Mouse (Mus musculus) neural tube, embryonic 10.5 days (tissue): ENCODE measurements around the gene Tmem8b.

ENCODE experiments used
- DNase-seq: peaks from one replicate; pipeline ENCODE4 v3.0.0-alpha.2; 2017; ENCODE audit warnings: low spot score; ENCODE audit errors: extremely low spot score

Tmem8b gene

DNA sequence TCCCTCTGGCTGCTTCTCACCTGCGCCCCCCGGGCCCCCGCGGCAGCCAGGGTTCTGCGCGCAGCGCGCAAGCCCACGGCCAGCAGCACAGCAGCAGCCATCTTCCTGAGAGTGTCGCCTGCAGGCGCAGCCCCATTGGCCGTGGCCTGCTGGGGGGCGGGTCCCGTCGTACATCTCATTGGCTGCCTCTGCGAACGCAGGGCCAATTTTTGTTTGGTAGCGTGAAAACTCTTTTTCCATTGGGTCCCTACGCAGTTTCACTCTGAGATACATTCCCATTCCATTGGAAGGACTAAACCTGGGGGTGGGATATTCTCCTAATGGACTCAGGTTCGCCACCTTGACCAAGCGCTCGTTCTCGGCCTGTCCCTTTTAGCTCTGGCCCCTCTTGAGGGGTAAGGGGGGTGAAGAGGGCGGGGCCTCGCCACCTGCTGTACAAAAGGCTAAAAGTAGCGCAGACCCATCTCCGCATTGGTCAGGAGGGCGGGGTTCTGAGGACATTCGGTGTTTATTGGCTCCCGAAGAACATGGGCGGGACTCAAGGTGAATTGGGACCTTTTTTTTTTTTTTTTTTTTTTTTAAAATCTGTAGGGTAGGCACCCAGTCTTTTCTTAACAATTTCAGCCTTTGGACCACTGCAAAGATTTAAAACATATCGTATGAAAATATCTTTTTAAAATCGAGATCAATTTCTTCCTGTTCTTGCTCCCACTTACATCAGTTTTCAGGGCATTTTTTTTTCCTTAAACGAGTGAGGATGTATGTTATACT lies 12.2 kb upstream of the Tmem8b start, which contains the start of gene Hint2:
Gene Hint2, minus strand, starts transcription at position 128 of the 771 bp plus-strand sequence.
- peak; percentile 93 for DNase-seq

DNA sequence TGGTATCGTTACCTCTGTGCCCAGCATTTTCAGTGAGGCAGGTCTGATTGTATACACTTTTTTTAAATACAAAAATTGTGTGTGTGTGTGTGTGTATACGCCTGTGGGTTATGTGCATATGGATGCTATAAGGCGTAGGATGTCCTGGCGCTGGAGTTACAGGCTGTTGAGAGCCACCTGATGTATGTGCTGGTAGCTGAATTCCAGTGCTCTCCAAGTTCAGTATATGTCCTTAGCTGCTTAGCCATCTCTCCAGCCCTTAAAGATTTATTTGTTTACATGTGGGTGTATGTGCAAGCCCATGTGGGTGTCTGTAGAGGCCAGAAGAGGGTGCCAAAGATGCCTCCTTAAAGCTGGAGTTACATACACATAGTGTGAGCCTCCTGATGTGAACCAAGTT lies 11.6 kb upstream of the Tmem8b start:
- no peak for DNase-seq

DNA sequence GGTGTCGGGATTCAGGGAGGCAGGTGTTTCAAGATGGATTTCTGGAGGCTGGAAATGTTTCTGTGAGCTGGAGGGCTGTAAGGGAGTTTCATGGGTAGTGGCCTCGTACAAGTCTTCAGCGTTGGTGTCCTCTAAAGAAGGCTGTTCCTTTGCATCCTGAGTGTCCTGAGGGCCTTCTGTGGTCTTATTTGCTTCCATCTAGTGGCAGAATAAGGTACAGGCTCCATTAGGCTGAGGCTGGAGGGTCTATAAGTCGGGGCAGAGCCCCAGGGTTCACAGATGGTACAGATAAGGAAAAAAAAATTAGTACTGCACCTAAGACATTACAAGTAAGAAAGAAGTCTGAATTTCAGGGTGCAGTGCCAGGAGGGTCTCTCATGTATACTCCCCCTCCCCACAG lies 2.4 kb upstream of the Tmem8b start:
- no peak for DNase-seq

DNA sequence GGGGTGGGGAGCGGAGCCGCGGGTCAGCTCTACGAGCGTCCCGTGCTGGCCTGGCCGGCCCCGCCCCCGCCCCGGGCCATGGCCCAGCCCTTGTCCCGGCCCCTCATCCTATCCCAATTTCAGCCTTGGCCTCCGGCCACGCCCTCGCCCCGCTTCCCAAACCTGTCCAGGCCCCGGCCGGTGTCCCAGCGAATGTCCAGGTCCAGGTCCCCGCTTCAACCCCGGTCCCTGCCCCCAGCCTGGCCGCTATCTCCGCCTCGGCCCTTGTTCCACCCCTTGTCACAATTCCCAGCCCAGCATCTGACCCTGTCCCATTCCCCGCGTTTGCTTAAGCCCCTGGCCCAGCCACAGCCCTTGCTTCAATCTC lies 640 bp downstream of the Tmem8b start:
- DNase-seq, result peak; percentile 89

DNA sequence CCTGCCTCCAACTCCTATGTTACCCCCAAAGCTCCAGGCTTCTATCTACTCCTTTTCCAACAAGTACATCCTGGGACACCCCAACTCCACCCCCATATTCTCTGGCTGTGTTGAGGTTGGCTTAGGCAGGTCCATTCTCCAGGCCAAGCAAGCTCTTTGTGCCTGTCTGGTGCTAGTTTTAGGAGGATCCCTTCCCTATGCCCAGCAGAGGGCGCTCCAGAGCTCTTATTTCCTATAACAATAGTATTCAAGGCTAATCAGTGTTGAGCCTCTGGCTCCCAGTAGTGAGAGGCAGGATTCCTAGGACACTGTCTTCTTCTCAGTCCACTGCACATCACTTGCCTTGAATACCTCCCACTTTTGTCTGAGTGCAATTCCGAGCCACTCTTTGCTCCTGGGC lies 3.3 kb downstream of the Tmem8b start:
- DNase-seq, result peak; percentile 91

DNA sequence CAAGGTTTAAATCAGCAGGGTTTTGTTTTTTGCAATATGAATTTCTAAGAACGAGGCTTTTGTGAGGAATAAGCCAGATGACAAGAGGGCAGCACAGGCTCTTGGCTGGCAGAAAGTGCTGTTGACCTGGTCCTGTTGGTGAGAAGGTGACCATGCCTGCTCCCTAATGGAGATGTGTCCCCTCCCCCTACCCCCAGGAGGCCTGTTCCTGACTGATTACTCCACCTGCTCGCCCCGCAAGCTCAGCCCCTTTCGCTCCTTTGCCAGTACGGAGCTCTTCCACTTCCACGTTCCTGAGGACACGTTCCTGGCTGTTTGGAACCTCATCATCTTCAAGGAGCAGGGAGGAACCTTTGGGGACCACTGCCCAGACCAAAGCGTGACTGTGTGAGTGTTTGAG lies 4.9 kb downstream of the Tmem8b start:
- DNase-seq, result no peak

DNA sequence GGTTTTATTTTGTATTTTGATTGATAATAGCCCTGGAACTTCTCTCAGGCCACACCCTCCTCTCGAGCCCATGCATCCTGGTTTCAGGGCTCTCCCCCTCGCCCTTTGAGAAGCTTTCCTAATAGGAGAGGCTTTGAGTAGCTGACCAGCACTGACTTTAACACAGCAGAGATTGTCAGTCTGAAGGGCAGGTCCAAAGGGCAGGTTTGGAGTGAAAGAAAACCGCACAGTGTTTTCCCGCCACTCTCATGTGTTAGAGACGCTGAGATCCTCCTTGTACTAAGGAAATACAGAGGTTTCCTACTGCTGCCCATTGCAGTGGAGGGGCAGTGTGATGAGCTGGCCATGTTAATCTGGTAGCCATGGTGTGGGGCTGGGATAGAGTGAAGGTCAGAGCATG lies 6.2 kb downstream of the Tmem8b start:
- no peak for DNase-seq

DNA sequence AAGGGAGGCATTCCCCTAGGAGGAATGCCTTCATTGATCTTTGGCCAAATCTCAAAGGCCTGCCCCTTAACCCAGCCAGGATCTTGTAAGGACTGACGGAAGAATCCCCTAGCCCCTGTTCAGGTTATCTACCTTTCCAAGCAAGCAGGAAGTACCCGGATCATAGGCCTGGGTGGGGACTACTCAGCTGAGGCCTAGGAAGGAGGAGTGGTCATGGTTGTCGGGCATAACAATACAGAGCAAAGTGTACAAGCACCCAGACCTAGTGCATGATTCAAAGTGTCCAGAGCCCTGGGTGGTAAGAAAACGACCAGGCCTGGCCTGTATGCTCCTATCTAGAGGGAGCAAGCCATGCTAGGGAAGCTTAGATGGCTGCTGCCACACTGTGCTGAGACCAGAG lies 6.8 kb downstream of the Tmem8b start:
- no peak for DNase-seq

DNA sequence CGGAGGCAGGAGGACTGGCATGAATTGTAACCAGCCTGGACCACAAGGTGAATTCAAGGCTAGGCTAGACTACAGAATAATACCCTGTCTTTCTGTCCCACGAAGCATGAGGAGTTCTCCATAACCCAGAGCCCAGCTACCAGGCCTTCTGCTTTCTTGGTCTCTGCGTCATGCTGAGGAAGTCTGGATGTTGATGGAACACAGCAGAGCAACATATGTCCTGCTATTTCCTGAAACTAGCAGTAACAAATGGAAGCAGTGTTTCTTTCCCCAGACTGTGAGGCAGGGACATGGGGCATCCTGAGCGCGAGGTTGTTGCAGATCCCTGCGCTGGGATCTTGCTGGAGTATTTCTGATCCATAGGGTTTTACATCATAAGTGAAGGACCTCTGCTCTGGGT lies 9.8 kb downstream of the Tmem8b start:
- no peak for DNase-seq

DNA sequence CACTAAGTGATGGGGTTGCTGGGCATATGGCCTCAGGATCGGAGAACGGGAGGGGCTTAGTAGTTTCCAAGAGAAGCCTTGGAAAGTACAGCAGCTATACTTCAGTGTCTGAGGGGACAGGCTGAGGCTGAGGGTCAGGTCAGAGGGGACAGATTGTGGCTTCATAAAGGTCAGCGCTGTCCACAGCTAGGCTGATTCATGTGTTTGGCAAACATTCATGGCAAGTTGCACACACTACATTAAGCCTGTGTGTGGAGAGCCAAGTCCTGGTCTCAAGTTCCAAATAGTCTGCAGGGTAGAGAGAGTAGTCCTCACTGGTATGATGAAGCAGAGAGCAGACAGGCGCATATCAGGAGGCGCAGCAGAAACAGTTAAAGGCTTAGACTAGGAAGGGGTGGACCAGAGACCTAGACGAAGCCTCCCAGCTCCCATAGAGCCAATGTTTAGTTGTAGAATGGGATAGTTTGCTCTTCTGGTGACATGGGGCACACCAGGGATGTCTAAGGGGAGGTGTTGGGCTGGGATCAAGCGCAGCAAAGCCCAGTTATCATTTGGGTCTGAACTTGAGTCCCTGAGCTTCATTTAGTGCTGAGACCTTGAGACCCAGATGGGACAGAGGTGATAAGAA lies 10.8 kb downstream of the Tmem8b start:
- DNase-seq, result no peak

DNA sequence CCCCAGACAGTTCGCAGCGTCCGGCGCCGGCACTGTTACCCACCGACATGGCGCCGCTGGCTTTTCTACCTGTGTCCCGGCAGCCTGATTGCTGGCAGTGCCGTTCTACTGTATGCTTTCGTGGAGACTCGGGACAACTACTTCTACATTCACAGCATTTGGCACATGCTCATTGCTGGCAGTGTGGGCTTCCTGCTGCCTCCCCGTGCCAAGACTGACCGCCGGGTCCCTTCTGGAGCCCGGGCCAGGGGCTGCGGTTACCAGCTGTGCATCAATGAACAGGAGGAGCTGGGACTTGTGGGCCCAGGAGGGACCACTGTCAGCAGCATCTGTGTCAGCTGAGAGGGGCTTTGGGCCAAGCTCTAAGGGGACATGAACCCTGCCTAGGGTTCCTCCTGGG lies 21.2 kb downstream of the Tmem8b start:
- no peak for DNase-seq

DNA sequence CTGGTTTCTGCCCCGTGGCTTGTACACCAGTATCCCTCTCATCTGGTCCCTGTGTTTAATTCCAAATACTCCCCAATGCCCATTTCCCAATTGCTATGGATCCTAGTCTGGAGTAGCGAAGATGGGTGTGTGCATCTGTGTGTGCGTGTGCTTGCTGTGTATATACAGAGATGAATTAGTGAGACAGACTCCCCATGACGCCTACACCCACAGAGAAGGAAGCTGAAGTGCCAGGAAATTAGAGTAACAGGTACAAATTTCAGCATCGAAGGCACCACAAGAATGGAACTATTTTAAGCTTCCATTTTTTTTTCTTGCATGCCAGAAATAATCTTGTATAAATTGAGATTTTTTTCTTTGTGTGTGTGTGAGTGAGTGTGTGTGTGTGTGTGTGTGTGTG lies 22.3 kb downstream of the Tmem8b start:
- DNase-seq, result no peak

DNA sequence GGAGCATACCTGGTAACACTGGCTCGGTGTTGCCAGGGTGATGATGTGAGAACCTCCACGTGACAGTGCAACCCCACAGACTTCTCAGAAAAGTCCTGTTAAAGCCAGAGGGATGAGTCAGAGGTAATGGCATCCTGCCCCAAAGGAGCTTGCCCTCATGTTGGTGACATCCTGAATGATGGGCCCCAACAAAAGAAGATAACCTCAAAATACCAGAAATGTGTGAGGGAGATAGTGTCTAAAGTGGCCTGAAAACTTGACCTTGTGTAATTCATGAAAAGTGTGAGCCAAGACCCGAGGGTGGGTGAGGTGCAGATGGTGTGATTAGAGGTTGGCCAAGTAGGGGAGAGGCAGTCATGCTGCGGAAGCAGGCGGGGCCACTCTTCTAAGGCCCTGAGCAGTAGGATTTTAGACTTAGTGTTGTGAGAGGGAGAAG lies 25.1 kb downstream of the Tmem8b start:
- DNase-seq, result no peak

DNA sequence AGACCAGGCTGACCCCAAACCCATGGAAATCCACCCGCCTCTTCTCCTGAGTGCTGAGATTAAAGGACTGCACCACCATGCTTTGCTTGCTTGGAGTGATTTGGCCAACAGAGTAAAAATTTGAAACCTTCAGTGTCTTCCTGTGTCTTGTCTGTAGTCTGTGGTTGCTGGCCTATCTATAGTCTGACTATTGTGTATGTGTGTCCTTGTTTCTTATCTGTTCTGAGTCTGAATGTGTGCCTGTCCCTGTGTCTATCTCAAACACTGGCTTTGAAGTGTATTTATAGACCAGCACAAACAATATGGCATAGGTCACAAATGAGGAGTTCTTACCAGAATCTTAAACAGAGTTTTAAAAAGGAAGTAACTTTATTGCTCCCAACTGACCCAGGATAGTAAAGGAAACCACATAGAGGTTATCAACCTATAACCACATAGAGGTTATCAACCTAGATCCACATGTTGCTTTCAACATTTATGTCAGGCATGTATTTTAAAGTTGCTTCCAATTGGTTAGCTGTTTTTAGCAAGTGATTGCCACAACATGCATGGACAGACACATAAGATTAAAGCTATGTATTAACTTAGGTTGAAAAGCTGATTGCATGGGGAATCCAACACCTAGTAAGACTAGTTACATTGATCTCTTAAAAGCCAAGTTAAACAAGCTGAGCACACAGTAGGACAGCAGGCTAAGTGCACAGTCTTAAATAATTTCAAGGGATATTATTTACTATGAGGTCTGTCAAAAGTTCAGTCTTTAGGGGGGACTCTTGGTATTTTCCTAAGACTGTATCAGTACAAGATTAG lies 25.9 kb downstream of the Tmem8b start:
- DNase-seq, result no peak

DNA sequence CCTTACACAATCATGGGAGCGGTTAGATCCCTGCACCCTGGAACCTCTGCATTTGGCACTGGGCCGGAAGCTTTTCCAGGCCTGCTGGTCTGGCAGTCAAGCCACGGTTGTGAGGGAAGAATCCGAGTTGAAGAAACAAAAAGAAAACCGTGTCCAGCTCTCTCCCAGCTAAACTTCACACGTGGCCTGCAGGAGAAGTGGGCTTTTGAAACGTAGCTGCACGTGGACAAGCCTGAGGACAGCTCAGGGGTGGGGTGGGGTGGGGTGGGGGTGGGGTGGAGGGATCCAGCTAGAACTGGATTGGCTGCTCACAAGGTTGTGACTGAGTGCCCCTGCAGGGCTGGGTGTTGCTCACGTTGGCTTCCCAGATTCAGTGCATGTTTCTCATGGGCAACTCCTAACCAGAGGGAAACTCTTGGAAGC lies 26.5 kb downstream of the Tmem8b start:
- DNase-seq, result no peak

DNA sequence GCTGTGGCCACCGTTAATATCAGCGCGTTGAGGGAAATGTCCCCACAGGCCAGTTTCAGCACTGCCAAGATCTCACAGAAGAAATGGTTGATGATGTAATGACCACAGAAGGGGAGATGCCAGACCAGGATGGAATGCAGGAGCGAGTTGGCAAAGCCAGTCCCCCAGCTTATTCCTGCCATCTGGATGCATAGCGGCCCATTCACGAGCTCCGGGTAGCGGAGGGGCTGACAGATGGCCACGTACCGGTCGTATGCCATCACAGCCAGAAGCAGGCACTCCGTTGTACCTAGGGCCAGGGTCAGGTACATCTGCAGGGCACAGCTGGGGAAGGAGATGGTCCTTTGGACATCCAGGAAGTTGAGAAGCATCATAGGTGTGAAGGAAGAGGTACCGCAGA lies 27.8 kb downstream of the Tmem8b start:
- DNase-seq, result no peak

DNA sequence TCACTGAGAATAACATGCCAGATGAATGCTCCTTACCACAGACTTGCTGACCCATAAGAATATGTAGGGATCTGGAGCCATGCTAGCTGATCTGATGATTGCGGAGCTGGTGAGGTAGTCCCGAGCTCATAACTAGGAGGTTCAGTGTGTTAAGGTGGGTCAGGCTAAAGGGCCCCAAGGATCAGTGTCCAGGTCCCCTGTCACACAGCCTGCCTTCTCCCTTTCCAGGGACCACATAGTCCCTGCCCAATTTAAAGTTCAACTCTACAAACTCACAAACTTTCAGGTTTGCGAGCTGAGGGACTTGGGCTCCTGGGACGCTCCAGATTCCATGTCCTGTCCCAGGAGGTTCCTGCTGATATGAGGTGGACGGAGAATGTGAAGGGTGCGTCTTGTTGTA lies 31.9 kb downstream of the Tmem8b start, which contains the start of gene Olfr70:
Gene Olfr70, minus strand, starts transcription at position 101 of the 400 bp plus-strand sequence.
- DNase-seq, result no peak

DNA sequence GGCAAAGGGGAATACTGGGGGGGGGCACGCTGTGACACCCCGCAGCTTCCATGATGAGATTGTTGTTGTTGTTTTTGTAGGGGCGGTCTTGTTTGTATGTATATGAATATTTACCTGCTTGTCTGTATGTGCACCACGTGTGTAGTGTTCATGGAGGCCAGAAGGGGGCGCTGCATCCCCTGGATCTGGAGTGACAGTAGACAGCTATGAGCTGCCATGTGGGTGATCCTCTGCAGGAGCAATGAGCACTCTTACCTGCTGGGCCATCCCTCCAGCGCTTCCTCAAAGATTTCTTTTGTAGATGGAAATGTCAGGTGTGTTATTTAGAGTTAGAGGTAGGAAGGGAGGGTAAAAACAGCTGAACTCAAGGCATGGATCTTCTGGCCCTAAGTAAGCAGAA lies 34.7 kb downstream of the Tmem8b start:
- DNase-seq, result no peak

DNA sequence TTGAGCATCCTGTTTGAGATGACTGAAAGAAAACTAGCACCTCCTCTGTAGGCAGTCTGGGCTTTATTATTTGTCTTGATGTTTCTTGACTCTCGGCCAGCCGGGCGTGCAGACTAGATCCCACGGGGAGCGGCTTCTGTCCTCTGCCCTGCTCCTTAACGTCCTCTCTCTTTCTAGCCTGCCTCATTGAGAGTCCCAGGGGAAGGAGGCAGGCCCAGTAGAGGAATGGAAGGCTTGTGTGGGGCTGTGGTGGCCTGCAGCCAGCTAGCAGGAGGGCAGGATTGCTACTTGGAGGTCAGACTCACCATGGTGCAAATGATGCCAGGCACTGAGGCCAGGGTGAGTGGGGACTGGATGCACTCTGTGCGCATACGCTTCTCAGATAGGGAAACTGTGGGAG lies 35.1 kb downstream of the Tmem8b start:
- DNase-seq, result no peak

DNA sequence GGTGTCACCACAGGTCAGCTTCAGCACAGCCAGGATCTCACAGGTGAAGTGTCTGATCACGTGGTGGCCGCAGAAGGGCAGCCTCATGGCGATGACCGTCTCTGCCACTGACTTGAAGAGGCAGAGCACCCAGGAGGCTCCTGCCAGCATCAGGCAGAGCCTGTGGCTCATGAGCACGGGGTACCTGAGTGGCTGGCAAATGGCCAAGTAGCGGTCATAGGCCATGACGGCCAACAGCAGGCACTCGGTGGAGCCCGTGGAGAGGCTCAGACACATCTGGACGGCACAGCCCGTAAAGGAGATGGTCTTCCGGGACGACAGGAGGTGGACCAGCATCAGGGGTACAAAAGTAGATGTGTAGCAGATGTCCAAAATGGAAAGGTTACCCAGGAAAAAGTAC lies 37.2 kb downstream of the Tmem8b start:
- no peak for DNase-seq

DNA sequence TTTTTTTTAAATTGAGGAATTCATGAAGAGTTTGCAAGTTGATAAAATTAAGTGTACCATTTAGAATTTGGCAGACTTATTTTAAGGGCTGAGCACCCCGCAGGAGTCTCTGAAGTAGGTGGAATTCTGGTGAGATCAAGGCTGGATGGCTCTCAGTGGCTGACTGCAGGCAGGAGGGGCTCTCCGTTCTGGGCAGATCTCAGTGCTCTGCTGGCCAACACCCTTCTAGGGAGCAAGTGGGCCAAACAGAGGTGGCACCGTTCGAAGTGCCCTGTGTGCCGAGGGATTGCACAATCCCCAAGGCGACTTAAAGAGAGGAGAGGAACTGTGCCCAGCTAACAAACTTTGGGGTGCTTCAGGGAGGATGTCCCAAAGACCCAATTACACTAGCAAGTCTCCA lies 41.1 kb downstream of the Tmem8b start, which contains the start of gene Olfr71:
Gene Olfr71, minus strand, starts transcription at position 387 of the 400 bp plus-strand sequence.
- DNase-seq, result no peak

DNA sequence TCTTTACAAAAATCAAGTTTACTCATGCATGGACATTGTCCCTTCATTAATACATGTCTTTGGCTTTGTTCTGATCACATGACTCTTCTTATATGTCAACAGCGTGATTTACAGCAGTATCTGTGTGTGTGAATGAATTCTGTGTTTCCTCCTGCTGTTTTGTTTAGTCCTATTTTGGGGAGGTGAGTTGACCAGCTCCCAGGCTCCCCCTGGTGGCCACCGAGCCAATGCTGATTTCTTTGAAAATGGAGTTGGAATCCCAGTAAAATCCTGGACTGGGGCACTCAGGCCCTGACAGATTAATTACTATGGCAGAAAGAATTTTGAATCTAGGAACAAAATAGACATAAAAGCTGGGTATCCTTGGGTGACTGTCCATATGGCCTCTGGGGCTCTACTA lies 43.0 kb downstream of the Tmem8b start:
- DNase-seq, result peak; percentile 88
